Mouse (Mus musculus): ENCODE data around the gene Tmem179b. TPM values are rescaled to one million over a fixed set of nuclear protein-coding genes. Genes with fewer than 3 reads are reported as not detected.

Tmem179b gene
- polyA plus RNA-seq, 1 experiment from 2014 or later = 80.4 TPM

Small RNA genes within 50 kb of the gene (microRNA-seq; reads per million reads assigned to microRNA genes)
- gene Mir6992 = not detected

Other genes starting within 250 kb of the Tmem179b start
- gene Slc22a8, start 183.2 kb downstream of the Tmem179b start, polyA plus RNA-seq (2014; fragmentation: Nextera tagmentation; extraction: Ambion mirVana) = 1.7 and 3.9 TPM in 2 replicates
- 1.2 and 3.2 TPM in 2 replicates for gene Slc22a6, start 156.4 kb downstream of the Tmem179b start, polyA plus RNA-seq (2014; fragmentation: Nextera tagmentation; extraction: Ambion mirVana)
- 0.13 TPM in 1 of 2 replicates, not detected in the other for gene Chrm1, start 110.7 kb downstream of the Tmem179b start, polyA plus RNA-seq (2014; fragmentation: Nextera tagmentation; extraction: Ambion mirVana)
- 114 and 123 TPM in 2 replicates for gene Slc3a2, start 51.1 kb downstream of the Tmem179b start, polyA plus RNA-seq (2014; fragmentation: Nextera tagmentation; extraction: Ambion mirVana)
- 82.9 and 97.3 TPM in 2 replicates for gene Wdr74, start 38.6 kb downstream of the Tmem179b start, polyA plus RNA-seq (2014; fragmentation: Nextera tagmentation; extraction: Ambion mirVana)
- 0.70 and 2.3 TPM in 2 replicates for gene 1700092M07Rik, start 33.7 kb downstream of the Tmem179b start, polyA plus RNA-seq (2014; fragmentation: Nextera tagmentation; extraction: Ambion mirVana)
- gene Stx5a, start 33.1 kb downstream of the Tmem179b start, polyA plus RNA-seq (2014; fragmentation: Nextera tagmentation; extraction: Ambion mirVana) = 114 and 128 TPM in 2 replicates
- 155 and 198 TPM in 2 replicates for gene Nxf1, start 17.4 kb downstream of the Tmem179b start, polyA plus RNA-seq (2014; fragmentation: Nextera tagmentation; extraction: Ambion mirVana)
- gene Tmem223, start 3.5 kb downstream of the Tmem179b start, polyA plus RNA-seq (2014; fragmentation: Nextera tagmentation; extraction: Ambion mirVana) = 232 and 238 TPM in 2 replicates
- 21.7 and 22.9 TPM in 2 replicates for gene Taf6l, start 11.9 kb upstream of the Tmem179b start, polyA plus RNA-seq (2014; fragmentation: Nextera tagmentation; extraction: Ambion mirVana)
- 188 and 230 TPM in 2 replicates for gene Polr2g, start 24.1 kb upstream of the Tmem179b start, polyA plus RNA-seq (2014; fragmentation: Nextera tagmentation; extraction: Ambion mirVana)
- 4.0 and 5.1 TPM in 2 replicates for gene Zbtb3, start 28.1 kb upstream of the Tmem179b start, polyA plus RNA-seq (2014; fragmentation: Nextera tagmentation; extraction: Ambion mirVana)
- gene Ttc9c, start 44.9 kb upstream of the Tmem179b start, polyA plus RNA-seq (2014; fragmentation: Nextera tagmentation; extraction: Ambion mirVana) = 40.0 and 61.0 TPM in 2 replicates
- gene Hnrnpul2, start 45.5 kb upstream of the Tmem179b start, polyA plus RNA-seq (2014; fragmentation: Nextera tagmentation; extraction: Ambion mirVana) = 9.3 and 10.5 TPM in 2 replicates
- not detected in 2 replicates for gene AC129217.1, start 55.3 kb upstream of the Tmem179b start, polyA plus RNA-seq (2014; fragmentation: Nextera tagmentation; extraction: Ambion mirVana)
- 40.2 and 42.2 TPM in 2 replicates for gene Bscl2, start 63.0 kb upstream of the Tmem179b start, polyA plus RNA-seq (2014; fragmentation: Nextera tagmentation; extraction: Ambion mirVana)
- 3.6 and 3.7 TPM in 2 replicates for gene Gng3, start 64.7 kb upstream of the Tmem179b start, polyA plus RNA-seq (2014; fragmentation: Nextera tagmentation; extraction: Ambion mirVana)
- 0.17 and 0.62 TPM in 2 replicates for gene Lrrn4cl, start 76.3 kb upstream of the Tmem179b start, polyA plus RNA-seq (2014; fragmentation: Nextera tagmentation; extraction: Ambion mirVana)
- gene Ubxn1, start 97.0 kb upstream of the Tmem179b start, polyA plus RNA-seq (2014; fragmentation: Nextera tagmentation; extraction: Ambion mirVana) = 197 and 222 TPM in 2 replicates
- 63.1 and 70.6 TPM in 2 replicates for gene Uqcc3, start 106.5 kb upstream of the Tmem179b start, polyA plus RNA-seq (2014; fragmentation: Nextera tagmentation; extraction: Ambion mirVana)
- gene Lbhd1, start 109.3 kb upstream of the Tmem179b start, polyA plus RNA-seq (2014; fragmentation: Nextera tagmentation; extraction: Ambion mirVana) = 98.0 and 116 TPM in 2 replicates
- gene Gm49403, start 109.5 kb upstream of the Tmem179b start, polyA plus RNA-seq (2014; fragmentation: Nextera tagmentation; extraction: Ambion mirVana) = not detected in 2 replicates
- gene 1810009A15Rik, start 114.4 kb upstream of the Tmem179b start, polyA plus RNA-seq (2014; fragmentation: Nextera tagmentation; extraction: Ambion mirVana) = 112 and 133 TPM in 2 replicates
- not detected in 2 replicates for gene Gm49416, start 114.5 kb upstream of the Tmem179b start, polyA plus RNA-seq (2014; fragmentation: Nextera tagmentation; extraction: Ambion mirVana)
- 27.7 and 38.2 TPM in 2 replicates for gene Ints5, start 118.5 kb upstream of the Tmem179b start, polyA plus RNA-seq (2014; fragmentation: Nextera tagmentation; extraction: Ambion mirVana)
- 67.1 and 114 TPM in 2 replicates for gene Ganab, start 123.6 kb upstream of the Tmem179b start, polyA plus RNA-seq (2014; fragmentation: Nextera tagmentation; extraction: Ambion mirVana)
- 33.5 and 38.8 TPM in 2 replicates for gene B3gat3, start 145.9 kb upstream of the Tmem179b start, polyA plus RNA-seq (2014; fragmentation: Nextera tagmentation; extraction: Ambion mirVana)
- gene Rom1, start 154.9 kb upstream of the Tmem179b start, polyA plus RNA-seq (2014; fragmentation: Nextera tagmentation; extraction: Ambion mirVana) = 1.2 and 2.0 TPM in 2 replicates
- 17.6 and 18.7 TPM in 2 replicates for gene Eml3, start 155.1 kb upstream of the Tmem179b start, polyA plus RNA-seq (2014; fragmentation: Nextera tagmentation; extraction: Ambion mirVana)
- 45.3 and 67.2 TPM in 2 replicates for gene Mta2, start 167.4 kb upstream of the Tmem179b start, polyA plus RNA-seq (2014; fragmentation: Nextera tagmentation; extraction: Ambion mirVana)
- 25.1 and 31.7 TPM in 2 replicates for gene Tut1, start 179.4 kb upstream of the Tmem179b start, polyA plus RNA-seq (2014; fragmentation: Nextera tagmentation; extraction: Ambion mirVana)
- 479 and 516 TPM in 2 replicates for gene Eef1g, start 192.6 kb upstream of the Tmem179b start, polyA plus RNA-seq (2014; fragmentation: Nextera tagmentation; extraction: Ambion mirVana)
- 7.0 and 10.0 TPM in 2 replicates for gene Ahnak, start 214.8 kb upstream of the Tmem179b start, polyA plus RNA-seq (2014; fragmentation: Nextera tagmentation; extraction: Ambion mirVana)